Mouse (Mus musculus) urinary bladder, postnatal 36 days (tissue): Measurements from ENCODE around the gene Sugt1.
A peak's percentile ranks its signal among the peaks of the same experiment; 100 is the strongest.

ENCODE experiments used
- DNase-seq, 2 experiments: peaks; one replicate each; pipeline ENCODE4 v3.0.0; 2022; ENCODE audit warnings: low spot score in 2 of 2, mixed read lengths in 1 of 2

The Sugt1 gene

DNA sequence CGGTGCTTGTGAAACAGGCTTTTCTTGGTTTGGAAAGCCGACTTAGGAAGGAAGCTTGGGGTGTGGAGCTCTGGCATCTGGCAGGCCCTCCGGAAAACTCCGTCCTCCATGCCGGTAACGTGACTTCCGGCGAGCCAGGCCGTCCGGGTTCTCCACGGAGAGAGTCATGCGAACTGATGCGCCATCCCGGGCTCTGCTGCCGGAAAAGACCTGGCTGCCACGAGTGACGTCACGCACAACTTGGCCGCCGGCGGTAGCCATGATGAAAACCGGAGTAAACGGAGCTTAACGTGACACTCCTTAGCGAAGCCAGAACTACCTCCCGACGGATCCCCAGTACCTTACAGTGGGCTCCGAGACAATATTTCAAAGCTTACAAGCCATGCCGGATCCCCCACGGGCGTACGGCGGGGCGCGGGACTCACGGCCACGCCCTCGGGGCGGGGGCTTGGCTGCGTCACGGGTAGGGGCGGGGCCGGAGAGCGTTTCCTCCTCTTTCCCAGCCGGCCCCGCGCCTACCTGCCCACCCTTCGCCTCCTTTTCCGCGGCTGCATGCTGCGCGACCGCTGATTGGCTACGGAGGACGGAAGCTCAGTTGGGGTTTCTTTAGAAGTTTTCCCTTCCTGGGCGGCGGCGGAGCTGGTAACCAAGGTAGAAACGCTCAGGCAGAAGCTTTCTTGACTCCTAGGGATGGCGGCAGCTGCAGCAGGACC is at the start of gene Sugt1:
Gene Sugt1 (plus strand): TSS at position 553 of the 713 bp plus-strand sequence.
- DNase-seq: peak; percentile 90 to 95

DNA sequence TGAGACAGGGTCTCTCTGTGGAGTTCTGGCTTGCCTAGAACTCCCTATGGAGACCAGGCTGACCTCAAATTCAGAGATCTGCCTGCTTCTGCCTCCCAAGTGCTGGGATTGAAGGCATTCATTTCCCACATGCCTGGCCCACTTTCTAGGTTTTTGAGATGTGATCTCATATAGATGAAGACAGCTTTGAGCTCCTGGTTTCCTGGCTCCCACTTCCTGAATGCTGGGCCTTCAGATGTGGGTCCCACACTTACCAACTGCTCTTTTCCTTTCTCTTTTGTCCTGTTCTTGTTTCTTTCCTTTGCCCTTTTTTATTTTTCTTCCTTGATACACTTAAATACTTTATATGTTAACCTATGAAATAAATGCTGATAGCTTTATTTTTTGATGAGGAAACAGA is 49.6 kb upstream of the Sugt1 start:
- DNase-seq: no peak

DNA sequence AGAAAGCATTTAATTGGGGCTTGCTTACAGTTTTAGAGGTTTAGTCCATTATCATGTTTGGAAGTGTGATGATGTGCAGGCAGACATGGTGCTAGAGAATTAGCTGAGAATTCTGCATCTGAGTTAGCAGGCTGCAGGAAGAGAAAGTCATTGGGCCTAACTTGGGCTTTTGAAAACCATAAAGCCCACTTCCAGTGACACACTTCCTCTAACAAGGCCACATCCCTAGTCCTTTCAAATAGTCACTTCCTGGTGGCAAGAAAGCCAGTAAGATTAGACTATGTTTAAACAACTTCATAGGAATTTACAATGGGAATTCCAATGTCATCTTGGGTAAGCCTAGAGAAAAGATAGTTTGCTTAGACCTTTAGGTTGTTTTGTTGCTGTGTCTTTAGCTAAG is 45.9 kb upstream of the Sugt1 start:
- no peak for DNase-seq

DNA sequence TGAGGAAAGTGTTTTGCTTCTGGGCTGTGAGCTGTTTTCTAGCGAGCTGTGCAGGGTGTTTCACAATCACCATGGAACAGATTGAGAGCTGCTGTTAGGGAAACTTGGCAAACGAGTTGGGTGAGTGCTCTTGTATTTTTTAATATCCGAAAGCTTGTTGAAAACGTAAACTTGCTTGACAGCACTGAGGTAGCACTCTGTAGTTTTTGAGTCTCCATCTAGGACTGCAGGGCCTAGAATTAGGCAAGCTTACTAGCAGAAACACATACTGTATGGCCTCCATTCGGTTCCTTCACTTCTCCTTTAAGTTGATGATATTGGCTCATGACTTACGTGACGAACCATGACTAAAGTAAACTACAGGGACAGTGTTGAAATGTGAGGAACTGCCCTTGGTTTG is 38.1 kb upstream of the Sugt1 start:
- DNase-seq: peak; percentile 53 to 68

- no peak for DNase-seq
These were observed 35.6 kb upstream of the Sugt1 start for GRCm38 (mm10) chr14:79551929-79552328.

DNA sequence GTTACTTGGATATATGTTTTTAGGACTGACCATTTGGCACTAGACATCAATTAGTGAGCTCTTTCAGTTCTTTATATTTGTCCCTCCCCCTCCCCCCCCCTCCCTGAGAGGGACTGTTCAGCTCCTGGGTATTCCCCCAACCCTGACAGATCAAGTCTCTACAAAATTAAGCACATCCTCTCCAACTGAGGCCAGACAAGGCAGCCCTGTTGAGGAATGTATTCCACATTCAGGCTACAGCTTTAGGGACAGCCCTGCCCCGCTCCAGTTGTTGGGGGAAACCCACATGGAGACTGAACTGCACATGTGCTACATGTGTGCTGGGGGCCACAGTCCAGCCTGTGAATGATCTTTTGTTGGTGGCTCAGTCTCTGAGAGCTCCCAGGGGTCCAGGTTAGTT is 34.6 kb upstream of the Sugt1 start:
- no peak for DNase-seq

- no peak for DNase-seq
These were observed 29.7 kb upstream of the Sugt1 start for GRCm38 (mm10) chr14:79557796-79558195.

DNA sequence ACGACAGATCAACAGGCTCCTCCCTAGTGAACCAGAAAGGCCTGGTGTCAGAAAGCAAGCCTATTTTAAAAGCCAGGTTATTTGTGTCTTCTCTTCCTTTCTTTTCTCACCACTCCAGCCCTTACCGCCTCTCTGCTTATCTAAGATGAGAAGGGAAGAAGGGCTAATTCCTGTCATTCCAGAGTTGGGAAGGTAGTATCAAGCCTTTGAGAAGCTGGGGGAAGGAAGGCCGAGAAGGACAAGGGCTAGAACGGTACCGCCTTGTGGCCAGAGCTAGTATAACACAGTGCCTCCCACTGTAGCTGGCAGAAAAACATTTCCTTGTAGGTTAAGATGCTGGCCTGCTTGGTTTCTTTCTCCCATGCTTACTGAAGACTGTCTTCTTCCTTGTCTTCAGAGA is 24.7 kb upstream of the Sugt1 start:
- peak; percentile 49 to 55 for DNase-seq

DNA sequence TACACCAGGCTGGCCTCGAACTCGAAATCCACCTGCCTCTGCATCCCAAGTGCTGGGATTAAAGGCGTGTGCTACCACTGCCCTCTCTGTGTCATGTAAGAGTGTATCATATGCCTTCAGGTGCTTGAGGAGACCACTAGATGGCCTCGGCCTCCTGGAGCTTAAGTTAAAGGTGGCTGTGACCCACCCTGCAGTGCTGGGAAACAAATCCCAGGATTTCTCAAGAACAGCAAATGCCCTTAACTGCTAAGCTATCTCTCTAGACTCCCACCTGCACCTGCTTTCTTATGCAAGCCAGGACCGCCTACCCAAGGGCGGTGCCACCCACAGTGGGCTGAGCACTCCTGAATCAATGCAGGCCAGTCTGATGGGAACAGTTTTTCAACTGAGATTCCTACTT is 22.7 kb upstream of the Sugt1 start:
- no peak for DNase-seq

DNA sequence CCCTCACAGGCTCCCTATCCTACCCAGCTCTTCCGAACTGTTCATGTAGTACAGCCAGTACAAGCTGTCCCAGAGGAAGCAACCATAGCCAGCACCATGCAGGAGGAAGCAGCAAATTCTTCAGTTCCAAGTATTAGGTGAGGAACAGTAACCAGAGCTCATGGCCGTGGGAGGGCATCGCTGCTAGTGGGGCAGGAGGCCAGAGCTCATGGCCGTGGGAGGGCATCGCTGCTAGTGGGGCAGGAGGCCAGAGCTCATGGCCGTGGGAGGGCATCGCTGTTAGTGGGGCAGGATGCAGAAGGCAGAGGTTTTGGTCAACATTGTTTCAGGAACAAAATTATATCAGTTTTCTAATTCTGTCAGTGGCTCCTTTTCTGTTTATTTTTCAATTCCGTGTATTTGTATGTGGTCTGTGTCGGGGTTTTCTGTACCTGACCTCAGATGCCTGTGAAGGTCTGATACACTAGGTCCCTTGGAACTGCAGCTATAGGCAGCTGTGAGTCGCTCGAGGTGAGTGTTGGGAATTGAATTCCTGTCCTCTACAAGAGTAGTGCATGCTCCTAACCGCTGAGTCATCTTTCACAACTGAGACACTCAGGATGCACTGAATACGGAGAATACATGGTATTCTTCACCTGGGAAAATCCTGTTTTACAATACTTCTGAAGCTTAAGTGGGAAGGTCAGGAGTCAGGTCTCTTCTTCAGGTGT is 13.9 kb upstream of the Sugt1 start:
- DNase-seq: no peak

- DNase-seq: no peak
These were observed 13.1 kb upstream of the Sugt1 start for GRCm38 (mm10) chr14:79574361-79574760.

DNA sequence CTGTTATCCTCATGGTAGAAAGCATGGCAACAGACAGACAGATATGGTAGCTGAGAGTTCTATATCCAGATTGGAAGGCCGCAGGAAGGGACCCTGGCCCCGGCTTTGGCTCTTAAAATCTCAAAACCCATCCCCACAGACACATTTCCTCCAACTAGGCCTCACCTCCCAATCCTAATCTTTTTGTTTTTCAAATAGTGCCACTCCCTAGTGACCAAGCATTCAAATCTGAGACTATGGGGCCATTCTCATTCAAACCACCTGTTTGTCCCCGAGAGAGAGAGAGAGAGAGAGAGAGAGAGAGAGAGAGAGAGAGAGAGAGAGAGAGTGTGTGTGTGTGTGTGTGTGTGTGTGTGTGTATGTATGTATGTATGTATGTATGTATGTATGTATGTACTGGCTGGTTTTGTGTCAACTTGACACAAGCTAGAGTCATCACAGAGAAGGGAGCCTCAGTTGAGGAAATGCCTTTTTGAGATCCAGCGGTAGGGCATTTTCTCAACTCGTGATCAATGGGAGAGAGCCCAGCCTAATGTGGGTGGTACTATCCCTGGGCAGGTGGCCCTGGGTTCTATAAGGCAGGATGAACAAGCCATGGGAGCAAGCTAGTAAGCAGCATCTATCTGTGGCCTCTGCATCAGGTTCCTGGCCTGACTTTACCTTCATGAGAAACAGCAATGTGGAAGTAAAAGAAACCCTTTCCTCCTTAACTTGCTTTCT is 3.8 kb upstream of the Sugt1 start:
- DNase-seq: no peak

DNA sequence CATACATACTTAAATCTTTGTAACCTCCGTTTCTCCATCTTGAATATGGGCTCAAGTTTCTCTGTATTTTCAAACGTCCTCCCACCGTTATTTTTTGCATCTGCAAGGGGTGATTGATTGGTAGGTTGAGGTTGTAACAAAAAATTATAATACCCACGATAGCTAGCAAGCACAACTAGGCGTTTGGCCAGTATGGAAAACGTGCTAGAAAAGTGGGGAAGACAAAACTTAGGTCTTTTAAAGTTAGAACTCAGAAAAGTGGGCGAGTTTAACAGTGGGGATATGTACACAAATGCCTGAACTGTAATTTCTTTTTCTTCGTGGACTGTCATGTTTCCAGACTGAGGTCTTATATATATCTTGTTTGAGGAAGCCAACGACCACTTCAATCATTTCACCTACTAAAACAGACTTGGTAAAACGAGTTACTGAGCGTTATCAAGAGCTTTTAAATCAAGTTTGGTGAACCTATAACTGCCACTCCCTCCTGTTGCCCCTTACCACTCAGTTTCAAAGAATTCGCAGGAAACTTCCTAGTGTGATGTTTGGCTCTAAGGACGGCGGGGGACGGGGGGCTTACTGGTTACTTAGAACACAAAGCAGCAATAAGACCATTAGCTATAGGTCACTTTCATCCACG is 872 bp upstream of the Sugt1 start:
- no peak for DNase-seq

GRCm38 (mm10) chr14:79587852-79588229 is 350 bp downstream of the Sugt1 start:
- no peak for DNase-seq

- no peak for DNase-seq
These were observed 1.1 kb downstream of the Sugt1 start for GRCm38 (mm10) chr14:79588534-79588951.

DNA sequence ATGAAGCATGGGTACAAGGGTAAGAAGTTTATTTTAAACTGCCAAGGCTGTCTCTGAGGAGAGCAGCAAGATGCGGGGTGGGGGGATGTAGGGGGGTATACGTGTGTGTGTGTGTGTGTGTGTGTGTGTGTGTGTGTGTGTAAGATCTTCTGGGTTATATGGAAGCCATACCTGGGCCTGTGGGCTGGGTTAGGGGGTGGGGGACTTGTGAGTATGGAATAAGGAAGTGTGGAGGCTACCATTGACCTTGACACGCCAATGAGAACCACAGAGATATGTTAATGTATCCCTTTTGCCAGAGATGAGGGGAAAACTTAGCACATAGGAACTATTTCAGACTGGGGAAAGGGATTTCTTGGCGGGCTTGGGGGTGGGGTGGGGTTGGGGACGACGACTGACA is 1.9 kb downstream of the Sugt1 start:
- DNase-seq: no peak

GRCm38 (mm10) chr14:79590916-79591315 is 3.4 kb downstream of the Sugt1 start:
- no peak for DNase-seq

DNA sequence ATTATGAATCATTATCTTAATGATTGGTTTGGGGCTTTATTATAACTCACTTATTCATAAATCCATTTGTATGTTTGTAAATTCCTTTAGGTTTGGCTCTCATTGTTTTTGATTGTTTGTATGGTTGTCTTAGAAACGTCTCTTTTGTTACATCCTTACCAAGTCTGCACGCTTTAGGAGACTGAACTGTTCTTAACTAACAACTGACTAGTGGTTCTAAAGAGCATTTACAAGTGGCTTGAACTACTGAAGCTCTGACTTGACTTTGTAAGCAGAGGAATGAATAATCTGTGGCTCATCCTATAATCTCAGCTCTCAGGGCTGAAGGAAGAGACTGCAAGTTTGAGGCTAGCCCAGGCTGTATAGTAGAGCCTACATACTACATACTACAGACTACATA is 4.1 kb downstream of the Sugt1 start:
- DNase-seq: no peak

- DNase-seq: no peak
These were observed 6.6 kb downstream of the Sugt1 start for GRCm38 (mm10) chr14:79594069-79594468.

- peak in 1 of 2 experiments; percentile 20 for DNase-seq
These were observed 9.1 kb downstream of the Sugt1 start for GRCm38 (mm10) chr14:79596602-79597001.

GRCm38 (mm10) chr14:79605881-79606280 is 18.4 kb downstream of the Sugt1 start:
- no peak for DNase-seq

DNA sequence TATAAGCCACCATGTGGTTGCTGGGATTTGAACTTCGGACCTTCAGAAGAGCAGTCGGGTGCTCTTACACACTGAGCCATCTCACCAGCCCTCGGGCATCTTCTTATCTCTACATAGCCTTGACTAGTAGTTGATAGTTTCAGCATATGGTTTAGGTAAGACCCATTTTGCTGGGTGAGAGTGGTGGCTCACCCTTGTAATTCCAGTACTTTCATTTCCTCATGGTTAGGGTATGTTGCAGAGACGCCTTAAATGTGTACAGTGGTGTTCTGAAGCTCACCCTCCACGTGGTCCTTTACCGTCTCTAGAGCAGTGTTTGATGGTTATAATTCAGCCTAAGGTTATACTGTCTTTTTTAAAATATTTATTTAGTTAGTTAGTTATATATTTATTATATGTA is 18.9 kb downstream of the Sugt1 start:
- no peak for DNase-seq
